Mouse (Mus musculus) erythroblast, embryonic 14.5 days (primary cell): ENCODE results near the gene Fgfr2. TPM values are rescaled to one million over a fixed set of nuclear protein-coding genes. Genes with fewer than 3 reads are reported as not detected.

Experiments used
- H3K27me3 ChIP-seq: 2 replicates; pipeline ENCODE4 v1.6.1; 2012; ENCODE audit warnings: inconsistent platforms; ENCODE audit not compliant: control insufficient read depth
- H3K36me3 ChIP-seq: 2 replicates; pipeline ENCODE4 v1.6.1; 2012; ENCODE audit warnings: mild to moderate bottlenecking, inconsistent platforms; ENCODE audit not compliant: control insufficient read depth
- H3K4me1 ChIP-seq: 2 replicates; pipeline ENCODE4 v1.6.1; 2012; ENCODE audit warnings: inconsistent platforms; ENCODE audit not compliant: control insufficient read depth
- H3K4me3 ChIP-seq: replicated peaks from 2 replicates; pipeline ENCODE3; 2012; ENCODE audit warnings: moderate library complexity, mild to moderate bottlenecking, inconsistent platforms
- H3K9me3 ChIP-seq: 2 replicates; pipeline ENCODE4 v1.6.1; 2012; ENCODE audit warnings: low read length, inconsistent platforms, mixed read lengths; ENCODE audit not compliant: control insufficient read depth
- GATA1 ChIP-seq: IDR thresholded peaks from 2 replicates; pipeline ENCODE4 v1.6.1; 2012; ENCODE audit warnings: low read length, inconsistent platforms, mixed read lengths
- TAL1 ChIP-seq: IDR thresholded peaks from 3 replicates; pipeline ENCODE4 v1.6.1; 2012; ENCODE audit warnings: low read length, inconsistent platforms, mixed read lengths
- polyA plus RNA-seq: library from polyadenylated mRNA; stranded (reverse); fragments of >175 nt; gene quantifications from 2 replicates; pipeline ENCODE4 v1.2.3, GENCODE M21; 2012

The Fgfr2 gene
- polyA plus RNA-seq, 1 experiment = not detected

DNA sequence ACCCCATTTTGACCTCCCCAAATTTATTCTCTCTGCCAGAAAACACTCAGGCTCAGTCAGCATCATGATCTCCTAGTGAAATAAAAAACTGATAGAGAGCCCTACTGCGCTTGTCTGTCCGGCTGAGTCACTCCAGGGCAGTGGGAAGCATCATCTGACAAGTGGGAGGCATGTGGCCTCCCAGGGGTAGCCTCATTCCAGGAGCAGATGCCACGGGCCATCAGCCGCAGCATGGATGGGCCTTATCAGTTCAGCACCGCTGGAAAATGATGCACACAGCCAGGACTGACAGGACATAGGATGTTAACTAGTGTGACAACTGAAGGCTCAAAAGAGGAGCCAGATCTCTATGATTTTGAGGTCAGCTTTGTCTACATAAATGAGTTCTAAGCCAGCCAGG lies 281.9 kb downstream of the Fgfr2 start:
- H3K36me3 ChIP-seq = peaks cover 19% of the 10 kb centered on the region
- no peaks in the 10 kb centered on the region for H3K27me3 ChIP-seq
- TF ChIP-seq TAL1 (no peak), GATA1 (no peak)
- no peak overlapping the region for H3K4me3 ChIP-seq
- H3K9me3 ChIP-seq = no peaks in the 10 kb centered on the region
- H3K4me1 ChIP-seq = no peaks in the 10 kb centered on the region; the same call in 1 of the 2 replicates

- Histone ChIP-seq H3K4me1 (no peaks in the 10 kb centered on the region; the same call in 1 of the 2 replicates), H3K4me3 (no peak overlapping the region), H3K27me3 (no peaks in the 10 kb centered on the region), H3K9me3 (no peaks in the 10 kb centered on the region), H3K36me3 (peaks cover 35% of the 10 kb centered on the region)
- TF ChIP-seq GATA1 (no peak), TAL1 (no peak)
Measured at GRCm38 (mm10) chr7:132830955-132831354, 292.2 kb downstream of the Fgfr2 start.

DNA sequence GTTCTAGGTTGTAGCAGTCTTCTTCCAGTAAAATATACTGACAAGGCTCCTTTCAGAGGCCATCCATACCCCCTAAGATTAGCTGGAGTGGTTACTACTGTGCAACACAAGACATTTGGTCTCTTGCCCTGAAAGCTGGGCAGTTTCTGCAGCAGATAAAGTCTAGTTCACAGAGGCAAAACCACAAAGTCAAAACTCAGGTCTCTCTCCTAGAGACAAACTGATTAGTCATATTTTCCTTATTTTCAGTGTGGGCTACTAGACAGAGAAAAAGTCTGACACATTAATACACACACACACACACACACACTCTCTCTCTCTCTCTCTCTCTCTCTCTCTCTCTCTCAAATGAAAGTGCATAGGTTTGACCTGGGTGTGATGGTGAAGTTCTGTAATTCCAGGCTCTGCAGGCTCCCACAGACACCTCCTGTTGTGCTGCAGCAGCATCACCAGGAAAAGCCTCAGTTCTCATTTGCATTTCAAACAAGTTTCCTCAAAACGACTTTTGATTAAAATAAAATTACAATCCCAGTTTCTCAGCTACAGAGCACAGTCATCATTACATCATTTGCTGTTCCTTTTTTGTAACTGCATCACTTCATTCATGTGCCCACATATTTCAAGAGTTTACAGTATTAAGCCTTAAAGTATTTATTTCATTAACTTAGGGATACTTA lies 298.7 kb downstream of the Fgfr2 start:
- H3K36me3 ChIP-seq = peaks cover 23% of the 10 kb centered on the region
- TF ChIP-seq TAL1 (no peak), GATA1 (no peak)
- H3K27me3 ChIP-seq = no peaks in the 10 kb centered on the region
- no peaks in the 10 kb centered on the region for H3K9me3 ChIP-seq
- H3K4me1 ChIP-seq = no peaks in the 10 kb centered on the region
- no peak overlapping the region for H3K4me3 ChIP-seq

DNA sequence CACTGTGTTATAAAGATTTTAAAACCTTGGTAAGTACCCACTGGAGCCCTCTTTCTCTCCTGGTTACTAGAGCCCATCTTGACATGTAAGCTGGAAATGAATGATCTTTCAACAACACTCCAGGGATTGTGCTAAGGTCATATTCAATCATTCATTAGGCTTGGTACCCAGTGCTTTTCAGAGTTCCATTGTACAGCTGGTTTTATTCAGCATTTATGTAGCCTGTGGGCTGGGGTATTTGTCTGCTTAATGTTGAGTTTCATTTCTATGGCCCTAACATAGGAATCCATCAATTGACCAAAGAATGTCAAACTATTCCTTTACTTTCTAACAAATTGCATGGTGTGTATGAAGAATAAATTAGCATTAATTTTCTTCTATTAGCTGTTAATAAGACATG lies 299.3 kb downstream of the Fgfr2 start:
- H3K4me1 ChIP-seq = no peaks in the 10 kb centered on the region
- H3K9me3 ChIP-seq = no peaks in the 10 kb centered on the region
- H3K4me3 ChIP-seq = no peak overlapping the region
- no peaks in the 10 kb centered on the region for H3K27me3 ChIP-seq
- no peak for TF ChIP-seq TAL1
- no peak for TF ChIP-seq GATA1
- peaks cover 23% of the 10 kb centered on the region for H3K36me3 ChIP-seq

DNA sequence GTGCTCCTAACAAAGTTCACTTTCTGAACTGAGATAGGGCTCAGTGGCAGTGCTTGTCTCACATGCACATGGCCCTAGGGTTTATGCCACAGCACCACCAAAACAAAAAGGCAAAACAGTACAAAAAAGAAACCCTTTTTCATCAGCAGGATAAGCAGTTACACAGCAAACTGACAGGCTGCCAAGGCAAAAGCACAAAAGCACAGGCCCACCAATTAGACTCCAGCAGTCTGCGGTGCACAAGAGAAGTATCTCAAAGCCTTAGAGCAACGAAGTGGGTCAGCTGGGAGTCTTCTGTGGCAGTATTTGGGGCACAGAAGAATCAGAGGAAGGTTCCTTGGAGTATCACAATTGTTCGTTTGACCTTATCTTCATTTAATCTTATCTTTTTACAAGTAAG lies 302.5 kb downstream of the Fgfr2 start:
- no peak for TF ChIP-seq GATA1
- no peak for TF ChIP-seq TAL1
- H3K9me3 ChIP-seq = no peaks in the 10 kb centered on the region
- peaks cover 6% of the 10 kb centered on the region for H3K36me3 ChIP-seq
- H3K4me1 ChIP-seq = no peaks in the 10 kb centered on the region
- no peaks in the 10 kb centered on the region for H3K27me3 ChIP-seq
- no peak overlapping the region for H3K4me3 ChIP-seq

DNA sequence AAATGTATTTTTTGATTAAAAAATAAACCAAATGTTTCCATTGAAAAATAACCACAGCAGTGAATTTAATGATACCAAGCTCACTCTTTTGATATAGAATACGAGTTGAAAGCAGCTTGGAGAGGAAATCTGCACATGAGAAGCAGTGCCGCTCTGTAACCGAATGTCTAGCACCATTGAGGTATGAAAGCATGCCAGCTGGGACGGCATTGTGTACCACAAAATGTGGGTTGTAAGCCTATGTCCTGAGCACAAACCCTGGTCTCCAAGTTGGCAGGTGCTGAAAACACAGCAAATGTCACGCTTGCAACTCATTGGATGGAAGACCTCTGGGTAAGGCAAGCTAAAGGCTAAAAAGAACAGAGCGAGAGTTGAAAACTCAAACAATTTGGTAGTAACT lies 306.1 kb downstream of the Fgfr2 start:
- Histone ChIP-seq H3K4me1 (peaks cover 21% of the 10 kb centered on the region), H3K4me3 (no peak overlapping the region), H3K9me3 (no peaks in the 10 kb centered on the region), H3K27me3 (peaks cover 32% of the 10 kb centered on the region), H3K36me3 (peaks cover 2% of the 10 kb centered on the region)
- TF ChIP-seq GATA1 (no peak), TAL1 (no peak)

- peaks cover 33% of the 10 kb centered on the region for H3K27me3 ChIP-seq
- no peak overlapping the region for H3K4me3 ChIP-seq
- H3K4me1 ChIP-seq = peaks cover 27% of the 10 kb centered on the region
- H3K9me3 ChIP-seq = no peaks in the 10 kb centered on the region
- H3K36me3 ChIP-seq = peaks cover 2% of the 10 kb centered on the region
- TF ChIP-seq TAL1 (no peak), GATA1 (no peak)
Measured at GRCm38 (mm10) chr7:132816528-132816927, 306.6 kb downstream of the Fgfr2 start.

DNA sequence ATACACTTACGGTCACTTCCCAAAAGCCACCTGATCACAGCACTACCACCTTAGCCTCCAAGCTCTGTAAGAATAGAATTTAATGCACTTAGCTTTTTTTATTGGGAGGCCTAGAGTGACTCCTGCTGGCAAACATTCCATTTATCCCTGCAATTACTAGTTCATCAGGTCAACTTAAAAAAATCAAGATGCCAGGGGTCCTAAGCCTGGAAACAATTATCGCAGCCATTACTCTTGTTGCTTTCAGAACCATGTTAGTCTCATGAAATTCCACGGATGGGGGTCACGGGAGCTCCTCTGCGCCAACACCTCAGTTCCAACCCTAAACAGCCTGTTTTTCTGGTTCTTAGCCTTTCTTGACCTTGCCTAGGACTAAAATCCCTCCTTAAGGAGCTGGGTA lies 308.1 kb downstream of the Fgfr2 start:
- H3K9me3 ChIP-seq = no peaks in the 10 kb centered on the region
- TF ChIP-seq GATA1 (no peak), TAL1 (no peak)
- peaks cover 40% of the 10 kb centered on the region for H3K4me1 ChIP-seq
- H3K27me3 ChIP-seq = peaks cover 33% of the 10 kb centered on the region
- no peaks in the 10 kb centered on the region for H3K36me3 ChIP-seq
- H3K4me3 ChIP-seq = no peak overlapping the region

DNA sequence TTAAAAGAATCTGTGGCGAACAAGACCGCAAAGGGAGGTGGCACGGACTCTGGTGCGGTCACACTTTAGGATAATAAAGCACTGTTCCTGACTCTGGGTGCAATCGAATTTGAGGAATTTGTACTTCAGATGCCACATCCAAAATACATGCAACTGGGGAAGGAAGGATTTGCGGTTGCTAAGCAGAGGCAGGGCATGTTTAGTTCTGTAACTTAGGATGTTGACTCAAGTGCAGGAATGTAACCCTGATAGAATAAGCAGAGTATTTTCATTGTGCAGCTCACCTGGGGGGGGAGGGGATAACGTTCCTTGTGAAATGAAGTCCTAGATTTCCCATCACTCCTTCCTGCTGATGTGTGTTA lies 309.1 kb downstream of the Fgfr2 start:
- TF ChIP-seq GATA1 (no peak), TAL1 (no peak)
- no peaks in the 10 kb centered on the region for H3K36me3 ChIP-seq
- H3K4me1 ChIP-seq = peaks cover 50% of the 10 kb centered on the region
- H3K4me3 ChIP-seq = peak overlapping the region; percentile 79
- no peaks in the 10 kb centered on the region for H3K9me3 ChIP-seq
- peaks cover 33% of the 10 kb centered on the region for H3K27me3 ChIP-seq
